Mouse (Mus musculus) adrenal gland, postnatal 10 days (tissue): ENCODE data around the gene Rnase10. TPM values are rescaled to one million over a fixed set of nuclear protein-coding genes. Genes with fewer than 3 reads are reported as not detected.
A peak's percentile ranks its signal among the peaks of the same experiment; 100 is the strongest.
"Not testable (repeated sequence)": the region's sequence is repeated elsewhere in the genome, so short reads cannot be mapped to it uniquely, and the experiment has no call there.

Experiments
- DNase-seq: peaks from one replicate; pipeline ENCODE4 v3.0.0; 2021; ENCODE audit warnings: mixed read lengths
- long read RNA-seq, 2 experiments: library from polyadenylated mRNA; stranded (forward); transcript quantifications; one replicate each; pipeline ENCODE4 v2.0.0; 2021
- total RNA-seq, 2 experiments: library from RNA; stranded (reverse); gene quantifications; 2 replicates each; pipeline ENCODE4 v1.2.3; 2021

Gene Rnase10
- under 1 TPM; 0.24 to 0.33 TPM for total RNA-seq
- long read RNA-seq, experiment 1: 0 reads
- long read RNA-seq, experiment 2: 0 reads

- no peak for DNase-seq
Measured at GRCm38 (mm10) chr14:51007152-51007801, at the start of gene Rnase10. Gene Rnase10, plus strand, starts transcription at chr14:51007751.

GRCm38 (mm10) chr14:50958289-50958995, 49.1 kb upstream of the Rnase10 start:
- DNase-seq: not testable (repeated sequence)

- DNase-seq: no peak
Measured at GRCm38 (mm10) chr14:50968216-50968980, 39.2 kb upstream of the Rnase10 start.

- DNase-seq: no peak
Measured at GRCm38 (mm10) chr14:50969041-50969440, 38.5 kb upstream of the Rnase10 start.

GRCm38 (mm10) chr14:50969558-50970544, 37.7 kb upstream of the Rnase10 start:
- no peak for DNase-seq

- DNase-seq: no peak
Measured at GRCm38 (mm10) chr14:50970822-50971221, 36.7 kb upstream of the Rnase10 start.

GRCm38 (mm10) chr14:50973054-50973453, 34.5 kb upstream of the Rnase10 start:
- DNase-seq: not testable (repeated sequence)

GRCm38 (mm10) chr14:50973700-50974099, 33.9 kb upstream of the Rnase10 start:
- DNase-seq: no peak

- no peak for DNase-seq
Measured at GRCm38 (mm10) chr14:50975001-50975400, 32.5 kb upstream of the Rnase10 start.

- peak; percentile 21 for DNase-seq
Measured at GRCm38 (mm10) chr14:50976674-50977073, 30.9 kb upstream of the Rnase10 start.

- not testable (repeated sequence) for DNase-seq
Measured at GRCm38 (mm10) chr14:50978451-50978850, 29.1 kb upstream of the Rnase10 start.

- no peak for DNase-seq
Measured at GRCm38 (mm10) chr14:50979631-50980030, 27.9 kb upstream of the Rnase10 start.

GRCm38 (mm10) chr14:50981207-50981606, 26.3 kb upstream of the Rnase10 start:
- no peak for DNase-seq

- no peak for DNase-seq
Measured at GRCm38 (mm10) chr14:50981837-50982236, 25.7 kb upstream of the Rnase10 start.

- no peak for DNase-seq
Measured at GRCm38 (mm10) chr14:50987668-50988067, 19.9 kb upstream of the Rnase10 start.

- no peak for DNase-seq
Measured at GRCm38 (mm10) chr14:50991037-50991436, 16.5 kb upstream of the Rnase10 start.

- no peak for DNase-seq
Measured at GRCm38 (mm10) chr14:50997088-50997487, 10.5 kb upstream of the Rnase10 start.

GRCm38 (mm10) chr14:50997999-50998666, 9.4 kb upstream of the Rnase10 start:
- DNase-seq: no peak

GRCm38 (mm10) chr14:51007914-51008713, 563 bp downstream of the Rnase10 start:
- DNase-seq: peak; percentile 74

- DNase-seq: no peak
Measured at GRCm38 (mm10) chr14:51008781-51009180, 1.2 kb downstream of the Rnase10 start.
